Mouse (Mus musculus): ENCODE measurements around the gene Ubqln4. TPM values are rescaled to one million over a fixed set of nuclear protein-coding genes. Genes with fewer than 3 reads are reported as not detected.

Ubqln4 gene
- 100 to 1,000 TPM in 1 of 2 experiments, 10 to 100 TPM in 1; 61.1 to 100 TPM for total RNA-seq (2021)
- 77.9 and 96.2 TPM in 2 replicates for polyA plus RNA-seq (2012; rRNA removed)
- long read RNA-seq, transcript Ubqln4-201 (11 exons, 3,330 nt), result major isoform, 84 of 104 reads
- long read RNA-seq, partial matches to known transcripts, result 14 of 104 reads
- long read RNA-seq, other reads (novel, unspliced or antisense), result 6 of 104 reads

DNA sequence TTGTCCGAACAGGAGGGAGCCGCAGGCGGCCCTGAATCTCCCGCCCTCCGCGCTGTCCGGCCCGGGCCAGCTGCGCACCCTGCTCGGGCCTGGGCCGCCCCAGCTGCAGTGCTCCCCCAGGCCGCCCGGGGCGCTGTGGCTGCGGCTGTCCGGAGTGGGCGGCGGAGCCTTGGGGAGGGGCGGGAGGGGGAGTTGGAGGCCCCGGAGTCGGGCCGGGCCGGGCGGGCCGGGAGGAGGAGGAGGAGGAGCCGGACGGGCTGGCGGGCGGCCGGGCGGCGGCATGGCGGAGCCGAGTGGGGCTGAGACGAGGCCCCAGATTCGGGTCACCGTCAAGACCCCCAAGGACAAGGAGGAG is at the start of gene Ubqln4:
Gene Ubqln4, plus strand, starts transcription at position 234 of the 355 bp plus-strand sequence.
- peak; percentile 97 for DNase-seq

DNA sequence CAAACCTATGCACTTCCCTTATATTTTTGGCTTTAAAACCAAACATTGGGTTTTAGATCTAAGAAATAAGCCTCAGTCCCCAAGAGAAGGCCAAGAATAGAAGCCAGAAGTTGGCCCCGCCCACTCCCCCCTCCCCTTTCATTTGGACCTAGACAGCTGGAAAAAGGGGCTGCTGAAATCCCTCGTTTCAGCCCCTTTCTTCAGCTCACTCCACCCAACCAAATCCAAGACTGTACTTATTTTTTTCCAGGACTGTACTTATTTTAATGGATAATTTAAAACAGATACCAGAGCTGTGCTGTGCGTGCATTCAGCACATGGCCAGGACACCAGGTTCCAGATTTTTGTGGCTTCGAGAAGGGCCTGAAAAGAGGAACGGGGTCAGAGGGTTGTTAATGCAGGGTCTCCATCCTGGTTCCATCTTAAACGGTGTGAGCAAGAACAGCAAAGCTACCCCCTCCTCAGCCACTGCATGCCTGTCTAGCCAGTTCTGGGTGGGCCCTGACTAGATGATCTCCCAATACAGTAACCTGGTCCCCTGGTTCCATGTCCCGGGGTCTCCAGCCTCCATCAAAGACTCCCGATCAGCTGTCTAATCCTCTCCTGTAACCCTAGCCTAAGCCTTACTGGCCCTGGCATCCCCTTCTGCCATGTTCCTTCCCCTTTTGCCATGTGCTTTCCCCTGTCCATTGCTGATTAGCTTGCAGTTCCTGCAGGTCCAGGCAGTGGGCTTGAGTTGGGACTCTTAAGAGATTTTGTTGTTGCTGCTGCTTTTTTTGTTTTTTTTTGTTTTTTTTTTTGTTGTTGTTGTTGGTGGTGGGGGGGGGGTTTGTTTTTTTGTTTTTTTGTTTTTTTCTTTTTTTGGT is 49.4 kb upstream of the Ubqln4 start:
- no peak for DNase-seq

DNA sequence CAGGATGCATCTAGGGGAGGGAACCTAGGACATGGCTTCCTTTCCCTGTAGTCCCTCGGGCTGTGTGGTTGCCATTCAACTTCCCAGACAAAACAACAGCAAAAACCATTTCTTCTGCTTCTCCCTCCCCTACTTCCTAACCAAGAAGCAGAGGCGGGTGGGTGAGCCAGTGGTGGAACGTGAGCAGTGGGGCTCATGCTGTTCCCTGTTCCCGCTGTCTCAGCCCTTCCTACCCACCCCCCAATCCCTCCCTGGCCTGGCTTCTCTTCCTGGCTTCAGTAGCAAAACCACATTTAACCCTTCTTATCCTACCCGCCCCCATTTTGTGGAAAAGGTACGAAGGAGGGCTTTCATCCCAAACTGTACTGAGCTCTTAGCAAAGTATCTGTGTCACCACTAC is 48.5 kb upstream of the Ubqln4 start:
- DNase-seq, result no peak

DNA sequence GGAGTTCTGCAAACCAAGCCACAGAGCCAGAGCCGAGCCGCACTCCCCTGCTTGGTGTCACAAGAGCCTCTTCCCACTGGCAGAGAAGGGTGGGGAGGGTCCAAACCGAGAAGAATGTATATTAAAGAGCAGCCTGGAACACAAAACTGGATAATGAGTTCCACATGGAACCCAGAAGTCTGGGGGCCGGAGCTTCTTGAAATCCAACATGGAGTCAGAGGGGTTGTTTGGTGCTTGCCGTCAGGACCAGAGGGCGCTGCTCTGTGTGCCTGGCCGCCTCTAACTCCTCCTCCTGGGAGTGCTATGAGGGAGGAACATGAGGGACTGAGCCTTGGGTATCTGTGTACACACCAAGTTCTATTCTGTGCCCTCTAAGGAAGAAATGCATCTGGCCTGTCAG is 47.8 kb upstream of the Ubqln4 start:
- DNase-seq, result no peak

DNA sequence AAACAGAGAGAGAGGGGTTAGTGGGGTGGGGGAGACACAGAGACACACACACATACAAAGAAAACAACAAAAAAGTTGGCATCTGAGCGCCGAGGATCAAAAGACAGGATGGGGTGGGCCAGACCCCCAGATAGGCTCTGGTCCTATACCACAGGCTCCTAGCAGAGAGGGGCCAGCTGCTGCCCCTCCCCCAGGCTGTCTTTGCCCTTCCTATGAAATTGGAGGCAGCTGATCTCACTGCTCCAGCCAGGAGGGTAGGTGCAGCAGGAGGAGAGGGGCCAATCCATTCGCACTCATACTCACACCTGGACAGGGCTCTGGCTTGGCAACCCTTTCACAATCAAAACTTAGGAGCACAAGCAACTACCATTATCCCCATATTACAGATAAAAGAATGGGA is 44.3 kb upstream of the Ubqln4 start:
- no peak for DNase-seq

DNA sequence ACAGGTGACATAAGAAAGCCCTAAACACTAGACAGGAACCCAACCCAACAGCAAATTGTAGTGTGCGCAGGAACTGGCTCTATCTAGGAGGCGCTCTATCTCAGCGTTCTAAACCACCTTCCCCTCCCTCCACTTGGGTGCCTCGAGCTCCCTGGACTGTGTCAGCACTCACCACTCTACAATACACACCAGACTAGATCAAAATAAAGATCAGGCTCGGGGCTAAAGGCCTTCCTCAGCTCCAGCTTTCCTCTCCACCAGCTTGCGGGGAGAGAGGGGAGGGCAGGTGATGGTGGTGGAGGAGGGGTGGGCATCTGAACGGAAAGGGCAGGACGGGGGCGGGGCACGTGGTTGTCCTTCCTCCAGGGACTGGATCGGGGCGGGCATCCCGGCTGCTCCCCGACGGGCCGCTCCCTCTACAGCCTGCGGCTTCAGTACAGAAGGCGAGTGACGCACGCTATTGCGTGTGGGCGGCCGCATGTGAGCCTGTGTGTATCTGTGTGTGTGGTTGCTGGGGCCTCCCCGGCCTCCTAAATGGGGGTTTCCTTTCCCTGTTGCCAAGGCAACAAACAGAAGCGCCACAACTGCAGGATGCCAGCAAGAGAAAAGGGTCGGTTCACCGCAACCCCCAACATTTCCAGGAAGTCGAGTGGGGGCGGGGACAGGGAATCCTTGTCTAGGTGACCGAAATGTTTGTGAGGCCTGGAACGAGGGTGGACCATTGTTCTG is 43.7 kb upstream of the Ubqln4 start, which contains the start of gene Lmna:
Gene Lmna, minus strand, starts transcription at position 265 of the 729 bp plus-strand sequence.
- DNase-seq, result peak; percentile 98

DNA sequence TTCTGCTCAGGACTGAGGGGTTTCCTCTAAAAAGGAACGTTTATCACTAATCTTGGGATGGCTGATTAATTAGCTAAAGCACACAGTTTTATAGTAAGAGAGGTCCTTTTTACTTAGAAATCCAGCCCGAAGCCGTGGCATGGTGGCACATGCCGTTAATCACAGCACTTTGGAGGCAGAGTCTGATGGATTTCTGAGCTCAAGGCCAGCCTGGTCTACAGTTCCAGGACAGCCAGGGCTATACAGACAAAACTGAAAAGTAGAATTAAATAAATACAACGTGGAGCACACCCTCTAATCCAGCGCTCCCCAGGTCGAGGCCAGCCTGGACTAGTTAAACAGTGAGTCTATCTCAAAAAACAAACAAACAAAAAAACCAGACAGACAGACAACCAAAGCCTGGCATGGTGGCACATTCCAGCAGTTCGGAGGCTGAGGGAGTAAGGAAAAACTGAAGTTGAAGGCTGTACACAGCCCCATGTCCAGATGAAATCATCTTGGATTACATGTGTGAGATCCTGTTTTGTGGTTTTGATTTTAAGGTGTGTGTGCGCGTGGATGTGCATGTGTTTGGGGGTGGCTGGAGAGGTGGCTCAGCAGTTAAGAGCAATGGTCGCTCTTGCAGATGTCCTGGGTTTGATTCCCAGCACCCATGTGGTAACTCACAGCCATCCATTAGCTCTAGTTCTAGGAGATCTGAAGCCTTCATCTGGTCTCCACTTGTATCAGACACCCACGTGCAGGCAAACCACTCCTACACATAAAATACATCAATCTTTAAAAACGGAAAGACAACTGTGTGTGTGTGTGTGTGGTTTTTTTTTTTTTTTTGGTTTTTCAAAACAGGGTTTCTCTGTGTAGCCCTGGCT is 42.9 kb upstream of the Ubqln4 start:
- no peak for DNase-seq

DNA sequence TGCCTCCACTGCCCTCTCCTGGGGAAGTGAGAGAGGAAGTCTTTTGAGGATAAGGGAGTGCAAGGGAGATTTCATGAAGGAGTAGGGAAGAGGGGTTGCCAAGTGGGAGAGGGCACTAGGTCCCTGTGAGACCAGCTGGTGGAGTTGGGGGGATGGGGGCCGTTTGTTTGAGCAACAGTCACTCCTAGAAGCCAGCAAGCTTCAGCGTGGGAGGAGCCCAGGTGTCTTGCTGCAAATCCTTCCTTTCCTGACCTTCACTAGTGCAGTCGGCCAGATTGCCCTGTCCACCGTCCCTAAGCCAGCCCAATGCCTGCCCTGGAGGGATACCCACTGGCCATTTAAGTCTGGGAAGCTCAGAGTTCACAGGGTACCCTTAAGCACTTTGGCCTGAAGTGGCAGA is 42.0 kb upstream of the Ubqln4 start:
- no peak for DNase-seq

DNA sequence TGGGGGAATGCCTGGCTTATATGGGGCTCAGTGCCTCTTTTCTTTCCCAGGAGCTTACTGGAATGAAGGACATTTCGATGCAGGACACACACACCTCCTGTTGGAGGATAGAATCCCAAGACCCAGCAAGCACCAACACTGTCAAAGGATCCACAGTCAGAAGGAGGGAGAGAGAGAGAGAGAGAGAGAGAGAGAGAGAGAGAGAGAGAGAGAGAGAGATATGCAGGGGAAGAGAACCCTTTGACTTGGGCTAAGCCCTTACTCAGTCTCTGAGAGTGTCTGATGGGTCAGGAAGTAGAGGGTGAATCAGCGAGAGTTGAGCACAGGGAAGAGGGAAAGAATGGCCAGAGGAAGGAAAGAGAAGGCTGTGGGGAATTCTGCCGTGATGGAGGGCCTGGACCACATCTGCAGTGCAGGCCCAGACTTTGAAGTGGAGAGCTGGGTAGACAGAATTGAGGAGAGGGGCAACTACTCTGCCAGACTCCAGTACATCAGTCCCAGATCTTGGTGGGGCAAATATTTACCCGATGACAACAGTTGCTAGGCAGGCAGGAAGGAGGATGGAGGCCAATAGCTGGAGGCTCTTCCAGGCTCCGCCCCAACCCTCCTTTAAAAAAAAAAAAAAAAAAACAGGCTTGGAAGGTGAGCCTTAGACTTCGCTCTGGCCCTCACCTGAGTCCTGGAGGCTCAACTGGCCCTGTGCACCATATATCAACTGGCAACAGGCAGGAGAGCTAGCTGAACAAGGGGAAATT is 41.2 kb upstream of the Ubqln4 start:
- no peak for DNase-seq

DNA sequence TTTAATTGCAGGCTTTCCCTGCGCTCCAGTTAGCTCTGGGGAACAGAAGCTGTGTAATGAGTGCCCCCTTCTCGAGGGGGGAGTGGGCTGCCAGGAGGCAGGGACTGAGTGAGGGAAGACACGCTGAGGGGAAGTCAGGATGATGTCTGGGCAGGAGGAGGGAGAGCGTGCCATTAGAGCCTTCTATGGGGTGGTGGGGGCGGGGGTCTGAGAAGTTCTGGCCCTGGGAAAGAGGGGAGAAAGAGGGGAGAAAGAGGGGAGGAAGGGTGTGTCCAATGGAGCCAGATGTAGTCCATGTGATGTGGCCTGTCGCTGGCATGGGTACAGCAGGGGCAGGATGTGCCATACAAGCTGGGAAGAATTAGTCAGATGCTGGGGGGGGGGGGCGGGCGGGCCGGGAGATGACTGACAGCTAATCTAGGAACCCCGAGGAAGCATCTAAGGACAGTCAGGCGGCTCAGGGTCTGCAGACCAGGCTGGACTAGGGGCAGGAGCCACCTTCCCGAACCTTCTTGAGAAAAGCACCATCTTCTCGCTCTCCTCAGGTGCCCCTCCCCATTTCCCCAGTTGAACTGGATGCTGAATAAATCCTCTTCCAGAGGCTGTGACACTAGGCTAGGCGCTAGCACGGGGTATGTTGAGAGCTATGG is 40.5 kb upstream of the Ubqln4 start:
- DNase-seq, result peak; percentile 58

DNA sequence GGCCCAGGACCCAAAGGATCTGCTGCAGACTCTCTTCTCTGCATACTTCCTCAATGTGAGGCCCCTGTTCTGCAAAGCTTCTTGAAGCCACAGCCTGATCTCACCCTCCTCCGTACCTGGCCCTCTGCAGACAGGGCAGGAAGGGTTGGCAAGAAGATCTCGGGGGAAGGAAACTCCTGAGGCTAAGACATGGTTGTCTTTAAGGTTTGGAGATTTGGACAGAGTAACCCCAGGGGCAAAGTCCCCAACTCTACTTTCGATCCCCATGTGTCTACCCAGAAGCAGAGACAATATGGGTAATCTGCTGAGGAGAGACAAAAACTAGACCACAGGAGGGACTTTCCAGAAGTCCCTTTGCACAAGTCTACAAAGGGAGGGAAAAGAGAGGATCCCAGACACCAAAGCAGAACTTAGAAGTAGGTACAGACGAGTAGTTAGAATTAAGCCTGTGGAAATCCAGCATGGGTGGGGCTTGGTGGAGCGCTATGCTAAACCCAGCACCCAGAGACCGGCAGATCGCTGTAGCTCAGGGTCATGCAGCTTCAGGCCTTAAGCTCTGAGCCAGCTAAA is 39.9 kb upstream of the Ubqln4 start:
- no peak for DNase-seq

DNA sequence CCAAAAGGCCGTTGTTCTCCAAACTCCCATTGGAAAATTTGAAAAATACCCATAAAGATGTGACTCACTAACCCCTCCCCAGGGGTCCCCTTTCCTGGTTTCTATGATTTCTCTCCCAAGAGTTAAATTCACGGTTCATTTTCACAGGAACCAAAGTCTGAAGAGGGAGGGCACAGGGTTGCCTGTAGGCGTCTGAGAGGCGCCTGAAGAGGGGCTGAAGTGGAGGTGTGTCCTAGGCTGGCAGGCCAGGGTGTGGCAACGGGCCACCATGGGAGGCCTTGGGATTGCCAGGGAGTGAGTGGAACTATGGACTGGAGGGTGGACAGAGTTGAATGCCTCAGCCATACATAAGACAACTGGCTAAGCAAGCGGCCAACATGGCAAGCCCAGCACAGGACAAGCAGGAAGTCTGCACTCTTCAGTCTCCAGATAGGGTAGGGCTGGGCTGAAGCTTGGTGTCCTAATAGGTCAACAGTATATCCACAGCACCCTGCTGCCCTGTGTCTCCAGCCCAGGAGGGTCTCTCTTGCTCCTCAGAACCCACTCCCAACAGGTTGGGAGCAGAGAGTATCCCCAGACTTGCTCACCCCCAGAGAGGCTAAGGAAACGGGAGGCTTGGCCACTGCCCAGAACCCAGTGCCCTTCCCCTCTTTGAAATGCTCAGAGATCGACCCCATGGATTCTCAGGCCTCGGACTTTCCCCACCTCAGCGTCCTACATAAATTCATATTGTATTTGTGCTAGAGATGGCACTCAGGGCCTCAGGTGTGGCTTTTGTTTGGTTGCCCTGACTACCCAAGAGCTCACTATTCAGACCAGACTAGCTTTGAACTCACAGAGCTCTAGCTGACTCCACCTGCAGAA is 39.1 kb upstream of the Ubqln4 start:
- DNase-seq, result no peak

DNA sequence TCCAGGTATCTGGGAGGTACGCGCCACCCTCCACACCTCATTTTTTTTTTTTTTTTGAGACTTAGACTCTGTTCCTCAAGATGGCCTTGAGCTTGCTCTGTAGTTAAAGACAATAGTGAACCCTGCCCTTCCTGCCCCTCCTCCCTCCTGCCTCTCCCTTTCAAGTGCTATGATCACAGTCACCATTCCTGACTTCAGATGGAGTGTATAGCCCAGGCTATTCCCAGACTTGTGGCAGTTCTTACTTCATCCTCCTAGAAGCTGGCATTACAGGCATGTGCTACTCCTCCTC is 38.5 kb upstream of the Ubqln4 start:
- no peak for DNase-seq

DNA sequence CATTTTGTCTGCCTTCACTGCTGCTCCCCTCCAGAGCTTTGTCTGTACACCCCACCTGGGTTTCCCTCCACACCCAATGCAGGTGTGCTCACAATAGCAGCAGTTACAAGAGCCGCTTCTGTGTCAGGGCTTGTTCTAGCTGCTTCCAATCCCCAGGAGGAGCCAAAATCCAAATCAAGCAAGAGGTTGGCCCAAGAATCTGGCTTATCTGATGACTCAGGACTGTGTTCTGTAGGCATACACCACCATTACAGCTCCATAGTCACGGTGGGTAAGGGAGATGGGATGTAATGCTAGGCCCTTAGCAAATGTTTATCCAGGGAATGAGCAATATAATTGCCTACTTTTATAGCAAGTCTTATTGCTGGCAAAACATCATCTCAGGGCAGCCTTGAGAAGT is 37.2 kb upstream of the Ubqln4 start:
- DNase-seq, result no peak

DNA sequence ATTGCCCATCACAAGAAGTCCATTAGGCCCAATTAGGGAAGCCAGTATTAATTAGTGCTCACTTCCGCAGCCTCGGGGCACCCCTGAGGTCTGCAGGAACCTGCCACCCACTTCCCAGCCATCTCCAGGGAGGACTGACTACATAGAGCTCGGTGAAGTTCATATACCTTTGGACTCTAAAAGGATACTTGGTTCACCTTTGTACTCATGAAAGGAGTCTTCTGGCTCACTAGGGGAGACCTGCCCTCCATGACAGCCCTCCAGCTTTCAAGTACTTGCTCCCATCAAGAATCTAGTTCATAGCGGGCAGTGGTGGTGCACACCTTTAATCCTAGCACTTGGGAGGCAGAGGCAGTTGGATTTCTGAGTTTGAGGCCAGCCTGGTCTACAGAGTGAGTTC is 35.1 kb upstream of the Ubqln4 start:
- no peak for DNase-seq

DNA sequence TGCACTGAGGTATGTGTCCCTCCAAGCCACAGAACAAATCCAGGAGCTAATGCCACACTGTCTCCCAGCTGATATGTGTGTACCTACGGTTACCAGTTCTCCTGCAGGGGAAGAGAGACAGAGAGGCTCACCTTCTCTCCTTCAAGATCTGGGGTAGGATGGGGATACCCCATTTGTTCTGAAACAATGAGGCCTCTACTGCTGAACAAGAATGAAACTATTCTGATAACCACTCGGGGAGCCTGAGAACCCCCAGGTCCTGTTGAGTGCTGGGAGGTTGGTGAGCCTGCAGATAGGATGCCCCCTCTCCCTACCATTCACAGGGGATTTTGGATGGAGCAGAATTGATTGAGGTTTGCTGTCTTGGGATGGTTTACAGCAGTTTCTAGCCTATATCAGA is 33.5 kb upstream of the Ubqln4 start:
- no peak for DNase-seq

DNA sequence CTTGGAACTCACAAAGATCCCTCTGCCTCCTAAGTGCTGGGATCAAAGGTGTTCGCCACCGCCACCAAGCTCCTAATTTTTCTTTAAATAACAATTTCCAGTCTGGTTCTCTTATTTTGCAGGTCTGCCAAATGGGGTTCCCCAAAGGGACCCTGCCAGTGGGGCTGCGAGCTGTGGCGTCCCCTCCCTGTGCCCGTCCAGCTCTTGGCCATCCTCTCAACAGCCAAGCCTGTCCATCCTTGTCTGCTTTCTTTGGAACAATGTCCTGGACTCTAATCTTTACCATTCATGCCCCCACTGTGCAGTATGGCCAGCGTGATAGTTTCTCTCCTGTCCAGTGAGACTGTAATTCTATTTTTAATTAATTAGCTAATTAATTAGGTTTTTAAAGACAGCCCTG is 32.4 kb upstream of the Ubqln4 start:
- no peak for DNase-seq

DNA sequence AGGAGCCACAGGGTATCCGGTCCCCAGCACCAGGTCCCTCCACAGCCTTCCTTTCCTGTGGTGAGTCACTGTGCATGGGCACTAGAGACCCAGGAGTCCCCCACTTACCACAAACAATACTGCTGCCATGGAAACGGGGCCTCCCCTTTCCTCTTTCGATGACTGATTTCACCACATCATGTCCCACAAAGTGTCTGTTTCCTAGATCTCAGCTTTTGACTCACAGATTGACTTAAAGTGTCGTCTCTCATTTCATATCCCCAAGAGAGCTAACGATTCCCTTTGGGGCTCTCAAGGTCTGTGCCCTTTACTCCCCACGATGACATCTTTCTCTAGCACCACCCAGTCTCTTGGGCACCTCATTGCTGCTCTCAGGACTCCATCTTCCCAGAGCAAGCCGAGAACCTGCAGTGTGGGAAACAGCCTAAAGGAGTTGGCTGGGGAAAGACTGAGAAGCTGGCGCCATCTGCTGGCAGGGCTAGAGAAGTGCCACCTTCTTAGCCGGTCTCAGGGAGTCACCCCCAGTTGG is 31.7 kb upstream of the Ubqln4 start:
- peak; percentile 78 for DNase-seq

DNA sequence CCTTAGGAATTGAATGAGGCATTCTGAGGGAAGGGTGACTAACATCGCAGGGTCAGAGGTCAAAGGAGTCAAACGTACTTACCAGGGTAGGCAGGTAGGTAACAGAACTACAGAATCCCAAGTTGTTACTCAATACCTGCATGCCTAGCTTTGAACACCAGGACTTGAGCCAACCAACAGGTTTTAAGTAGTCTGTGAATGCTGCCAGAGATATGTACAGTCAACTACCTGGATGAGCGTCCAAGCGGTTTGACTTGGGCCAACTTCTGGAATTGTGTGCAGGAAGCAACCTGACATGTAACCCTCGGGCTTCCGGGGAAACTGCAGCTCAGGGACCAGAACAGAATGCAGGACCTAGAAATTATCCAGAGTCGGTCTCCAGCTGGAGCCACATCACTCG is 30.5 kb upstream of the Ubqln4 start:
- DNase-seq, result no peak
